Mouse (Mus musculus): ENCODE measurements around the gene Gpr107. TPM values are rescaled to one million over a fixed set of nuclear protein-coding genes. Genes with fewer than 3 reads are reported as not detected.

Gpr107 gene
- polyA plus RNA-seq, 1 experiment from 2014 or later: 36.4 TPM

DNA sequence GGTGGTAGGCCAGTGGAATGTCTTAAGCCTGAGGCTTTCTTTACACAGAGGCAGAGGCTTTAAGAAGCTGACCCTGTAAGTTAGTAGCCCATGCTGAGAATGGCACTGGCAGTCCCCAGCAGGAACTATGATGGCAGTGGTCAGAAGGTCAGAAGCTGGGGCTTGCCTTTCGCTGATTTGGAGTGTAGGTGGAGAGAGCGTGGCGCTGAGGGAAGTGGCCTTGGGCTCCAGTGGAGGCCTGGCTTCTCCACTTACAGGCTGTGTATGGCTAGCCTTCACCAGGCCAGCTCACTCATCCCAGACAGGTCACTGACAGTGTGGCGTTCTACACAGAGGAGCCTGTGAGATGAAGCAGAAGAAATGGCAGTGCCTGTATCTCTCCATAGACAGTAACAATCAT, 50.8 kb downstream of the Gpr107 start:
- ATAC-seq (ENCODE audit: insufficient number of reproducible peaks, insufficient read depth, low FRiP score, low TSS enrichment, low read depth): no peak
- peaks cover 33% of the 10 kb centered on the region for H3K4me1 ChIP-seq (replicated peaks)
- peaks cover 47% of the 10 kb centered on the region for H3K36me3 ChIP-seq
- H3K4me3 ChIP-seq (replicated peaks): no peak overlapping the region
- no peaks in the 10 kb centered on the region for H3K9me3 ChIP-seq
- 83% methylated on average over 4 of the region's 4 CpGs for WGBS
- H3K27me3 ChIP-seq: no peaks in the 10 kb centered on the region
- no peak overlapping the region for H3K4me2 ChIP-seq
- H3K27ac ChIP-seq: no peak overlapping the region
- no peak overlapping the region for H3K9ac ChIP-seq (replicated peaks)

DNA sequence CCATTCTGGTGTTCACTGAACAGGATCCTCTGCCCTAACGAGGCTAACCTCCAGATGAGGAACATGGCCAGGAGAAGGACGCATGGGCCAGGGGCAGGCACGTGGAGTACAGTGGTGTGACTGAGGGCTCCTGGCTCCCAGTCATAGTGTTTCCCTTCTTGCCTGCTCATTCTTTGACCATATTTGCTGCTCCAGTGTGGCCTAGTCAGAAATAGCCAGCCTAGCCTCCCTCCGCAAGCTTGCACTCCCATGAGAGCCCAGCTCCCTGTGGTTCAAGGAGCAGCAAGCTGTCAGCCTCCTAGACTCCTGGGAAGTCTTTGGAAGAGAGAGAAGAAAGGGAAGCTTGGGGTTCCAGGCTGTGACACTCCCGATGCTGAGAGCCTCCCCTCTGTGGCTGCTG, 52.6 kb downstream of the Gpr107 start:
- Histone ChIP-seq H3K9me3 (no peaks in the 10 kb centered on the region), H3K4me2 (no peak overlapping the region), H3K27ac (no peak overlapping the region), H3K36me3 (peaks cover 51% of the 10 kb centered on the region), H3K27me3 (no peaks in the 10 kb centered on the region), H3K4me1 (replicated peaks) (peaks cover 33% of the 10 kb centered on the region), H3K4me3 (replicated peaks) (no peak overlapping the region), H3K9ac (replicated peaks) (0 out of 2 replicates have a peak overlapping the region, but pooled peaks have one; percentile 2)
- 86% methylated on average over 5 of the region's 5 CpGs for WGBS
- ATAC-seq (ENCODE audit: insufficient number of reproducible peaks, insufficient read depth, low FRiP score, low TSS enrichment, low read depth): no peak

DNA sequence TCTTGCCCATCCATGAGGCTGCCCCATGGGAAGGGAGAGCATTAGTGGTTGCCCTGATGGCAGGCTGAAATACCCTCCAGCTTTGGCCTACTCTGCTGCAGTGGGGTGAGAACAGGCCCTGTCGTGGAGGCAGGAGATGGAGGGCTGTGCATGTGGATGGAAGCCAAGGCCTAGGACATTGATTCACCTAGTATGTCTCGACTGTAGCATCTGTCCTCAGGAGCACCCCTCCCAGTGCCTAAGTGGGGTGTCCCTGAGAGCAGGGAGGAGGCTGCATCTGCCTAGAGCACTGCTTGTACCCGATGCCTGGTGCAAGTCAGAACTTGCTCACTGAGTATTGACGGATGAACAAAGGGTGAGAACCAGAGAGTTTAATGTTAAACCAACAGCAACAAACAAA, 54.1 kb downstream of the Gpr107 start:
- Histone ChIP-seq H3K27ac (no peak overlapping the region), H3K36me3 (peaks cover 60% of the 10 kb centered on the region), H3K27me3 (no peaks in the 10 kb centered on the region), H3K9ac (replicated peaks) (peak overlapping the region; percentile 27; the same call in 1 of the 2 replicates), H3K4me2 (no peak overlapping the region), H3K4me1 (replicated peaks) (peaks cover 33% of the 10 kb centered on the region), H3K4me3 (replicated peaks) (no peak overlapping the region), H3K9me3 (no peaks in the 10 kb centered on the region)
- 76% methylated on average over 4 of the region's 4 CpGs for WGBS
- ATAC-seq (ENCODE audit: insufficient number of reproducible peaks, insufficient read depth, low FRiP score, low TSS enrichment, low read depth): no peak

DNA sequence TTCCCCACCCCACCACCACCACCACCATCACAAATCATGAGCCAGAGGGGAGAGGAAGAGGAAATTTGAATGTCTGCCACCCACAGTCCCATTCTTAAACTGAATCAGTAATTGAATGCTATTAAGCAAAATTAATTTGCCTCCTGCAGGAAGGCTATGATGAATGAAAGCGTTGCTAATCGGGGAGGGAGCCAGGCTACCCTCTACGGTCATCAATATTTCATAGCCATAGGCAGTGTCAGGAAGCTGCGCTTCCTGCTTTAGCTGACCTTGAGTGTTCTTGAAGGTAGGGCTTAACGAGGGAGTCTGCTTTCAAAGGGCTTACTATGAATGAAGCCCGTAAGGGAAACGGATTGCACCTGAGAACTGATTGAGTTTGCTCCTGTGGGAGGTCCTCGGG, 54.8 kb downstream of the Gpr107 start:
- WGBS: 30% methylated on average over 8 of the region's 8 CpGs
- H3K9me3 ChIP-seq: no peaks in the 10 kb centered on the region
- peaks cover 30% of the 10 kb centered on the region for H3K4me1 ChIP-seq (replicated peaks)
- no peak overlapping the region for H3K4me2 ChIP-seq
- H3K27ac ChIP-seq: no peak overlapping the region
- no peak overlapping the region for H3K4me3 ChIP-seq (replicated peaks)
- no peak for ATAC-seq (ENCODE audit: insufficient number of reproducible peaks, insufficient read depth, low FRiP score, low TSS enrichment, low read depth)
- no peak overlapping the region for H3K9ac ChIP-seq (replicated peaks)
- no peaks in the 10 kb centered on the region for H3K27me3 ChIP-seq
- peaks cover 66% of the 10 kb centered on the region for H3K36me3 ChIP-seq

DNA sequence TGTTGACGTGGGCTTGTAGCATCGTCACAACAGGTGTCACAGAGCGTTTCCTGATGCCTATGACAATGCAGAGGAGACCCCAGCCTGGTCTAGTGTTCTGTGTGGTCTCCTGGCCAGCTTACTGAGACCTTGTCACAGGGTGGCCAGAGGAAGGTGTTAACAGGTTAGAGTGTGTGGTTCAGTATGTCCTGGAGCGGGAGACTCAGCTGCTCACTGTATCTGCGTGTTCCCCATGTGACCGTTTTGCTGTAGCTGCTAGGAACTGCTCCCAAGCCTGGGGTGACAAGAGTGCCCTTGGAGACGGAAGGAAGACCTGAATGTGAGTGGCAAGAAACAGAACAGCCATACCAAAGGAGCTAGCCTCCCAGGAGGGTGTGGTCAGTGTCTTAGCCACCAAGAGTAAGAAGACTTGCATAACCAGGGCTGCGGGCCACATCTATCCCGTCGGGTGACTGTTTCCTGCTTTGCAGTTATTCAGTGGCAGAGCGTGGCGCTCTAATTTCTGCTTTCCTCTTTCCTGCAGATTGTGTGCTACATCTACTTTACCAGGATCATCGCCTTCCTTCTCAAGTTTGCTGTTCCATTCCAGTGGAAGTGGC, 56.5 kb downstream of the Gpr107 start:
- WGBS: 89% methylated on average over 13 of the region's 13 CpGs
- H3K36me3 ChIP-seq: peaks cover 79% of the 10 kb centered on the region

DNA sequence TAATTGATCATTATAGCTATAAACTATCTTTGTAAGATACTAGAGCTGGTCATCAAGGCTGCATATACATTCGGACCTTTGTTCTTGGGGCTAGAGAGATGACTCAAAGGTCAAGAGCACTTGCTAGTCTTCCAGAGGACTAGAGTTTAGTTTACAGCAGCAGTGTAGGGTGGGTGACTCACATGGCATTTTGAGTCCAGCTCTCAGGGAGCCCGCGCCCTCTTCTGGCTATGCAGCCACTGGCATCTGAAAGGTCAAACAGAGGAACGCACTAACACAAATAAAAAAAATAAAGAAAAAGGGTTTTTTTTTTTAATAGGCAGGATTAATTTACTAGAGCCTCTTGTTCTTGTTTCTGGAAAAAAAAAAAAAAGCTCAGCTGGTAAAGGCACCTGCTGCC, 57.4 kb downstream of the Gpr107 start:
- H3K4me1 ChIP-seq (replicated peaks): peaks cover 17% of the 10 kb centered on the region
- no peak overlapping the region for H3K9ac ChIP-seq (replicated peaks)
- no peak for ATAC-seq (ENCODE audit: insufficient number of reproducible peaks, insufficient read depth, low FRiP score, low TSS enrichment, low read depth)
- WGBS: 89% methylated on average over 4 of the region's 4 CpGs
- no peak overlapping the region for H3K4me3 ChIP-seq (replicated peaks)
- no peak overlapping the region for H3K27ac ChIP-seq
- no peak overlapping the region for H3K4me2 ChIP-seq
- no peaks in the 10 kb centered on the region for H3K27me3 ChIP-seq
- H3K36me3 ChIP-seq: peaks cover 80% of the 10 kb centered on the region
- H3K9me3 ChIP-seq: no peaks in the 10 kb centered on the region

More for the DNA sequence above, 56.5 kb downstream of the Gpr107 start:
- H3K4me3 ChIP-seq (replicated peaks): no peak overlapping the region
- no peaks in the 10 kb centered on the region for H3K27me3 ChIP-seq
- ATAC-seq (ENCODE audit: insufficient number of reproducible peaks, insufficient read depth, low FRiP score, low TSS enrichment, low read depth): no peak
- H3K9ac ChIP-seq (replicated peaks): no peak overlapping the region
- H3K4me2 ChIP-seq: no peak overlapping the region
- peaks cover 17% of the 10 kb centered on the region for H3K4me1 ChIP-seq (replicated peaks)
- H3K9me3 ChIP-seq: no peaks in the 10 kb centered on the region
- H3K27ac ChIP-seq: no peak overlapping the region

DNA sequence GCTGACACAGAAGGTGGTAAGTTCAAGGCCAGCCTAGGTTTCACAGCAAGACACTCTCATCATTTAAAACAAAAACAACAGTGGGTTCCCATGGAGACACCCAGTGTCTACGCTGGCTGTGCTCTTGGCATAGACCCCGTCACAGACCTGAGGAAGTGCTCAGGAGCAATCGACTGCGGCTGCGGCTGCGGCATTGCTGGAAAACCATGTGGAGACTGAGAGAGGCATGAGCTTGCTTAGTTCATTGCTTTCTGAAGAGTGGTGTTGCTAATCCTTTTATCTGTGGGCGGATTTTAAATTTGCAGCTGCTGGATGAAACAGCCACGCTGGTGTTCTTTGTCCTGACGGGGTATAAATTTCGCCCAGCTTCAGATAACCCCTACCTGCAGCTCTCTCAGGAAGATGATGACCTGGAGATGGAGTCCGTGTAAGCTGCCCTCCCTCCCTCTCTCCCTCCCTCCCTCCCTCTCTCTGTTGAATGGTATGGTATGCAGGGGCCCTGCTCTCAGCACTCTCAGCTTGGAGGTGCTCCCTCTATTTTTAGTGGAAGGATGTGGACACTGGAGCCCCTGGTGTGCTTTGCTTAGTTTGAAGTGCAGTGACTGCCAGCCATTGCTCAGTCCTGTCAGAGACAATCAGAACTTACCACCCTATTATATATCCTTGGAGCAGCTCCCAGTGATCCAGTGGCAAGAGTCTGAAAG, 58.2 kb downstream of the Gpr107 start:
- H3K27me3 ChIP-seq: no peaks in the 10 kb centered on the region
- H3K27ac ChIP-seq: no peak overlapping the region
- H3K9me3 ChIP-seq: no peaks in the 10 kb centered on the region
- H3K36me3 ChIP-seq: peaks cover 86% of the 10 kb centered on the region
- no peak overlapping the region for H3K4me2 ChIP-seq
- 79% methylated on average over 11 of the region's 11 CpGs for WGBS
- no peak for ATAC-seq (ENCODE audit: insufficient number of reproducible peaks, insufficient read depth, low FRiP score, low TSS enrichment, low read depth)
- peaks cover 17% of the 10 kb centered on the region for H3K4me1 ChIP-seq (replicated peaks)
- H3K4me3 ChIP-seq (replicated peaks): no peak overlapping the region
- no peak overlapping the region for H3K9ac ChIP-seq (replicated peaks)

DNA sequence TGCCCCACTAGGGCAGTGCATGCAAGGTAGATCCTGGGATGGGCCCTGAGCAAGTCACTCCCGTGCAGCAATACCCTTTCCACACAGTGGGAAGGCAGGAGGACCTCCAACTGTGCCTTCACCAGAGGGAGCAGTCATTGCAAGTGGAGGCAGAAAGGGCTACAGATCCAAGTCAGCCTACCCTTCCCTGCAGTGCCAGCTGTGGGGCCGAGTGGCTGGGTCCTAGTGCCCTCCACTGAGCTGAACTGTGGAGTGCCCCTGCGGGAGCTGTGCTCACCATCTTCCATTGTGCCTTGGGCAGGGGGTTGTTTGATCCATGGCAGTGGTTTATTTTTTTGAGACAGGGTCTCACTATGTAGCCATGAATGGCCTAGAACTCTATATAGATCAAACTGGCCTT, 59.1 kb downstream of the Gpr107 start:
- H3K4me1 ChIP-seq (replicated peaks): peaks cover 10% of the 10 kb centered on the region
- H3K27me3 ChIP-seq: no peaks in the 10 kb centered on the region
- H3K4me3 ChIP-seq (replicated peaks): no peak overlapping the region
- H3K9ac ChIP-seq (replicated peaks): no peak overlapping the region
- H3K4me2 ChIP-seq: no peak overlapping the region
- H3K36me3 ChIP-seq: peaks cover 90% of the 10 kb centered on the region
- no peak for ATAC-seq (ENCODE audit: insufficient number of reproducible peaks, insufficient read depth, low FRiP score, low TSS enrichment, low read depth)
- no peak overlapping the region for H3K27ac ChIP-seq
- 55% methylated on average over 3 of the region's 3 CpGs for WGBS
- no peaks in the 10 kb centered on the region for H3K9me3 ChIP-seq

DNA sequence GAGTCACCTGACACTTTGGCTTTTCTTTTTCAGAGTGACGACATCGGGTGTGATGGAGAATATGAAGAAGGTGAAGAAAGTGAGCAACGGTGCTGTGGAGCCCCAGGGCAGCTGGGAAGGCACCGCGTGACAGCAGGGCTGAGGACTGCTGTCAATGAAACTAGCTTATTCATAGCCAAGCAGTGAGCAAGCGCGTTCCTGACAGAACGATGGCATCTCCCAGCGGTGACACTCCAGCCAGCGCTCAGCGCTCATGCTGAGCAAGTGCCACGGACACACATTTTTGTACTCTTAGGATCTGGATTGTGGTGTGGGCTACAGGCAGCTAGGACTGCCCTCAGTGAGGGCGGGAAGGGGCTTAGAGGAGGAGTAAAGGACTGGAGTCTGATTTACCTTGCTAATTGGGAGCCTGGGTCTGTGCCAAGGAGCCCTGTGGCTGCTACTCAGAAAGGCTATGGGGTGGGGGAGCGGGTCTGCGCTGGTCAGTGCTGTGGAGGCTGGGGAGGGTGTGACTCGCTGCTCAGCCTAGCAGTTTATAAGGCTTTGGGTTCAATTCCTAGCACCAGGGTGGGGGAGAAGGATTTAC, 62.2 kb downstream of the Gpr107 start:
- Histone ChIP-seq H3K27ac (no peak overlapping the region), H3K4me2 (no peak overlapping the region), H3K36me3 (peaks cover 74% of the 10 kb centered on the region), H3K4me1 (replicated peaks) (no peaks in the 10 kb centered on the region), H3K9me3 (no peaks in the 10 kb centered on the region), H3K4me3 (replicated peaks) (no peak overlapping the region), H3K27me3 (no peaks in the 10 kb centered on the region), H3K9ac (replicated peaks) (no peak overlapping the region)
- 87% methylated on average over 16 of the region's 16 CpGs for WGBS
- ATAC-seq (ENCODE audit: insufficient number of reproducible peaks, insufficient read depth, low FRiP score, low TSS enrichment, low read depth): no peak

DNA sequence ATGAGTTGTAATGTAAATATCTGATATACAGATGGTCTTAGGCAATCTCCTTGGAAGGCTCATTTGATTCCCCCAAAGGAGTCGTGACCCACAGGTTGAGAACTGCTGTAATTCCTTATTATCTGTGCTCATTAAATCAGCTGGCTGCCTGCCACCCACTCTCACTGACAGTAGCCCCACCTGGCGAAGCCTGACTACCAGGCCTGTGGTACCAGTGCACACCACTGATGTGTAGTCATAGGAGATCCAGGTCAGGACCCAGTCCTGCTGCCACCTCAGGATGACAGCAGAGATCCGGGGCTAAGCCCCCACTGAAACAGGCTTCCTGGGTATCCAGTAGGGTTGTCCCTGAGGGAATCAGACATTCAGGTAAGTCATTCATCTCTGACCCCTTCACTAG, 66.5 kb downstream of the Gpr107 start:
- Histone ChIP-seq H3K27me3 (no peaks in the 10 kb centered on the region), H3K4me2 (no peak overlapping the region), H3K27ac (no peak overlapping the region), H3K9me3 (no peaks in the 10 kb centered on the region), H3K4me1 (replicated peaks) (no peaks in the 10 kb centered on the region), H3K36me3 (peaks cover 31% of the 10 kb centered on the region), H3K4me3 (replicated peaks) (no peak overlapping the region), H3K9ac (replicated peaks) (no peak overlapping the region)
- WGBS: 87% methylated on average over 3 of the region's 3 CpGs
- ATAC-seq (ENCODE audit: insufficient number of reproducible peaks, insufficient read depth, low FRiP score, low TSS enrichment, low read depth): no peak

DNA sequence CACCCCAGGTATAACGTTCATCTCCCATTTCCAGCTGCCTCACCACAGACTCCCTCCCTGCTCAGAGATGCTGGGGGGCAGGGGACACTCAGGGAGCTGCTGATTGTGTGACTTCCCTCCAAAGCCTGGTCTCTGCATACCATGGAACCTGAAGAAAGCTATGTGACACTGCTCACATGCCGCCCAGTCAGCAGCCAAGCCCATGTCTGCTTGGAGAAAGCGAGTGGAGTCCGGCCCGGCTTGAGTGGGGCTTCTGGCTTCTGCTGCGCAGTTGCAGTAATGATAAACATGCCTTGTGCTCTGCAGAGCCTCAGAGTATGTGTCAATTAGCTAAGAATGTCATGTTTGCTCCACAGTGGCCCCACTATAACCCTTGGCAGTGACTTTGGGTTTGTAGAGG, 67.4 kb downstream of the Gpr107 start:
- 80% methylated on average over 6 of the region's 6 CpGs for WGBS
- H3K4me3 ChIP-seq (replicated peaks): no peak overlapping the region
- no peaks in the 10 kb centered on the region for H3K9me3 ChIP-seq
- no peak overlapping the region for H3K9ac ChIP-seq (replicated peaks)
- H3K4me1 ChIP-seq (replicated peaks): no peaks in the 10 kb centered on the region
- H3K4me2 ChIP-seq: no peak overlapping the region
- H3K27ac ChIP-seq: no peak overlapping the region
- peaks cover 23% of the 10 kb centered on the region for H3K36me3 ChIP-seq
- no peaks in the 10 kb centered on the region for H3K27me3 ChIP-seq
- no peak for ATAC-seq (ENCODE audit: insufficient number of reproducible peaks, insufficient read depth, low FRiP score, low TSS enrichment, low read depth)
